Mouse (Mus musculus) hindbrain, postnatal 0 days (tissue): Measurements from ENCODE around the gene Cep170. TPM values are rescaled to one million over a fixed set of nuclear protein-coding genes. Genes with fewer than 3 reads are reported as not detected.

Source experiments
- ATAC-seq: fragments of 200-750 bp; cut with Nextera tagmentation; 2 replicates; pipeline ENCODE4 v1.8.0; 2017; ENCODE audit warnings: mild to moderate bottlenecking, moderate TSS enrichment, moderate library complexity
- DNase-seq: peaks from one replicate; pipeline ENCODE4 v3.0.0-alpha.2; 2015; ENCODE audit warnings: low spot score
- H3K27ac ChIP-seq: fragments of 300-500 bp; sonication (generic); 2 replicates; pipeline ENCODE4 v1.5.1; 2014; ENCODE audit warnings: mild to moderate bottlenecking
- H3K27me3 ChIP-seq: fragments of 300-500 bp; sonication (generic); 2 replicates; pipeline ENCODE4 v1.6.1; 2014; ENCODE audit warnings: low read length, mixed read lengths; ENCODE audit not compliant: insufficient read depth
- H3K36me3 ChIP-seq: fragments of 300-500 bp; sonication (generic); 2 replicates; pipeline ENCODE4 v1.6.1; 2014; ENCODE audit warnings: low read length, mixed read lengths; ENCODE audit not compliant: insufficient read depth
- H3K4me1 ChIP-seq: fragments of 300-500 bp; sonication (generic); 2 replicates; pipeline ENCODE4 v1.6.1; 2014; ENCODE audit warnings: antibody characterized with exemption, low read length, mixed read lengths; ENCODE audit not compliant: insufficient read depth
- H3K4me2 ChIP-seq: fragments of 300-500 bp; sonication (generic); 2 replicates; pipeline ENCODE4 v1.6.1; 2014; ENCODE audit warnings: low read depth, mild to moderate bottlenecking, low read length, moderate library complexity, mixed read lengths
- H3K4me3 ChIP-seq: fragments of 300-500 bp; sonication (generic); 2 replicates; pipeline ENCODE4 v1.5.1; 2014; ENCODE audit warnings: low read length
- H3K9ac ChIP-seq: fragments of 300-500 bp; sonication (generic); replicated peaks from 2 replicates; pipeline ENCODE4 v1.6.1; 2014; ENCODE audit warnings: mild to moderate bottlenecking, low read length, moderate library complexity, mixed read lengths
- H3K9me3 ChIP-seq: fragments of 300-500 bp; sonication (generic); 2 replicates; pipeline ENCODE4 v1.6.1; 2016; ENCODE audit warnings: low read length, mixed read lengths
- CTCF ChIP-seq: IDR thresholded peaks from 2 replicates; pipeline ENCODE4 v1.5.1; 2016; ENCODE audit warnings: antibody characterized with exemption, control low read depth, low read depth
- WGBS: fragments of 180-500 bp; shearing (Covaris S2); extraction: QIAGEN DNeasy Blood & Tissue Kit; methylation state at CpG from one replicate; pipeline ENCODE4 v1.1.7; 2014; 5-methylcytosine and 5-hydroxymethylcytosine counted together
- polyA plus RNA-seq: library from polyadenylated mRNA; unstranded; fragments of >200 nt; fragmentation: Nextera tagmentation; extraction: Ambion mirVana; gene quantifications from 2 replicates; pipeline ENCODE4 v1.2.1, GENCODE M21; 2015
- total RNA-seq: library from RNA; depleted of rRNA; stranded (reverse); fragments of >200 nt; gene quantifications from 2 replicates; pipeline ENCODE4 v1.2.3, GENCODE M21; 2014

Gene Cep170
- total and polyA plus RNA-seq, 2 experiments from 2014 or later: 86.1 to 132 TPM

- Histone ChIP-seq H3K4me1 (peaks cover 17% of the 10 kb centered on the region; the same call in 1 of the 2 replicates), H3K4me3 (no peak overlapping the region), H3K27ac (no peak overlapping the region), H3K27me3 (no peaks in the 10 kb centered on the region), H3K9ac (no peak overlapping the region), H3K9me3 (no peaks in the 10 kb centered on the region), H3K4me2 (0 out of 2 replicates have a peak overlapping the region, but pooled peaks have one; percentile 75), H3K36me3 (no peaks in the 10 kb centered on the region)
- no peak for ATAC-seq
- no peak for DNase-seq
- TF ChIP-seq CTCF: no peak
Observed at GRCm38 (mm10) chr1:176810161-176810560, 3.7 kb downstream of the Cep170 start.

- Histone ChIP-seq H3K27me3 (no peaks in the 10 kb centered on the region), H3K27ac (no peak overlapping the region), H3K36me3 (no peaks in the 10 kb centered on the region), H3K9ac (no peak overlapping the region), H3K4me3 (no peak overlapping the region), H3K4me2 (no peak overlapping the region), H3K9me3 (no peaks in the 10 kb centered on the region), H3K4me1 (no peaks in the 10 kb centered on the region)
- no peak for TF ChIP-seq CTCF
- WGBS: 5% methylated on average over 2 of the region's 2 CpGs
- peak; percentile 63; the same call in 1 of the 2 replicates for ATAC-seq
- peak; percentile 83 for DNase-seq
Observed at GRCm38 (mm10) chr1:176800728-176801365, 13.0 kb downstream of the Cep170 start.

- no peak for TF ChIP-seq CTCF
- ATAC-seq (no peak), DNase-seq (no peak)
- no peak overlapping the region for H3K27ac ChIP-seq
- no peaks in the 10 kb centered on the region for H3K27me3 ChIP-seq
- H3K4me1 ChIP-seq: no peaks in the 10 kb centered on the region
- H3K4me3 ChIP-seq: no peak overlapping the region
- H3K36me3 ChIP-seq: no peaks in the 10 kb centered on the region
- no peak overlapping the region for H3K4me2 ChIP-seq
- no peaks in the 10 kb centered on the region for H3K9me3 ChIP-seq
- H3K9ac ChIP-seq: no peak overlapping the region
Observed at GRCm38 (mm10) chr1:176798673-176799072, 15.2 kb downstream of the Cep170 start.

- DNase-seq: no peak
- 76% methylated on average over 1 of the region's 1 CpGs for WGBS
- no peaks in the 10 kb centered on the region for H3K27me3 ChIP-seq
- no peak for TF ChIP-seq CTCF
- H3K4me1 ChIP-seq: no peaks in the 10 kb centered on the region
- H3K27ac ChIP-seq: no peak overlapping the region
- no peaks in the 10 kb centered on the region for H3K9me3 ChIP-seq
- H3K4me2 ChIP-seq: no peak overlapping the region
- no peaks in the 10 kb centered on the region for H3K36me3 ChIP-seq
- ATAC-seq: no peak
- no peak overlapping the region for H3K9ac ChIP-seq
- no peak overlapping the region for H3K4me3 ChIP-seq
Observed at GRCm38 (mm10) chr1:176792175-176792574, 21.7 kb downstream of the Cep170 start.

GRCm38 (mm10) chr1:176789326-176789725 is 24.5 kb downstream of the Cep170 start:
- DNase-seq: no peak
- Histone ChIP-seq H3K9ac (no peak overlapping the region), H3K4me1 (no peaks in the 10 kb centered on the region), H3K27ac (no peak overlapping the region), H3K4me2 (no peak overlapping the region), H3K4me3 (no peak overlapping the region), H3K36me3 (peaks cover 8% of the 10 kb centered on the region; the same call in 1 of the 2 replicates), H3K27me3 (no peaks in the 10 kb centered on the region), H3K9me3 (no peaks in the 10 kb centered on the region)
- 89% methylated on average over 7 of the region's 7 CpGs for WGBS
- TF ChIP-seq CTCF: no peak
- ATAC-seq: no peak

- Histone ChIP-seq H3K36me3 (peaks cover 24% of the 10 kb centered on the region; the same call in 1 of the 2 replicates), H3K27me3 (no peaks in the 10 kb centered on the region), H3K27ac (no peak overlapping the region), H3K4me3 (no peak overlapping the region), H3K9me3 (no peaks in the 10 kb centered on the region), H3K4me2 (no peak overlapping the region), H3K4me1 (no peaks in the 10 kb centered on the region), H3K9ac (no peak overlapping the region)
- no peak for TF ChIP-seq CTCF
- no peak for DNase-seq
- WGBS: 51% methylated on average over 4 of the region's 4 CpGs
- ATAC-seq: no peak
Observed at GRCm38 (mm10) chr1:176774533-176774932, 39.3 kb downstream of the Cep170 start.

- no peaks in the 10 kb centered on the region for H3K9me3 ChIP-seq
- no peaks in the 10 kb centered on the region for H3K27me3 ChIP-seq
- 73% methylated on average over 2 of the region's 2 CpGs for WGBS
- peak; percentile 20; the same call in 1 of the 2 replicates for TF ChIP-seq CTCF
- no peak overlapping the region for H3K4me2 ChIP-seq
- no peaks in the 10 kb centered on the region for H3K4me1 ChIP-seq
- H3K27ac ChIP-seq: no peak overlapping the region
- no peak overlapping the region for H3K4me3 ChIP-seq
- H3K9ac ChIP-seq: no peak overlapping the region
- DNase-seq (peak; percentile 8), ATAC-seq (no peak)
- no peaks in the 10 kb centered on the region for H3K36me3 ChIP-seq
Observed at GRCm38 (mm10) chr1:176762295-176762694, 51.6 kb downstream of the Cep170 start.
